Mouse (Mus musculus): ENCODE data around the gene Tsks.

DNA sequence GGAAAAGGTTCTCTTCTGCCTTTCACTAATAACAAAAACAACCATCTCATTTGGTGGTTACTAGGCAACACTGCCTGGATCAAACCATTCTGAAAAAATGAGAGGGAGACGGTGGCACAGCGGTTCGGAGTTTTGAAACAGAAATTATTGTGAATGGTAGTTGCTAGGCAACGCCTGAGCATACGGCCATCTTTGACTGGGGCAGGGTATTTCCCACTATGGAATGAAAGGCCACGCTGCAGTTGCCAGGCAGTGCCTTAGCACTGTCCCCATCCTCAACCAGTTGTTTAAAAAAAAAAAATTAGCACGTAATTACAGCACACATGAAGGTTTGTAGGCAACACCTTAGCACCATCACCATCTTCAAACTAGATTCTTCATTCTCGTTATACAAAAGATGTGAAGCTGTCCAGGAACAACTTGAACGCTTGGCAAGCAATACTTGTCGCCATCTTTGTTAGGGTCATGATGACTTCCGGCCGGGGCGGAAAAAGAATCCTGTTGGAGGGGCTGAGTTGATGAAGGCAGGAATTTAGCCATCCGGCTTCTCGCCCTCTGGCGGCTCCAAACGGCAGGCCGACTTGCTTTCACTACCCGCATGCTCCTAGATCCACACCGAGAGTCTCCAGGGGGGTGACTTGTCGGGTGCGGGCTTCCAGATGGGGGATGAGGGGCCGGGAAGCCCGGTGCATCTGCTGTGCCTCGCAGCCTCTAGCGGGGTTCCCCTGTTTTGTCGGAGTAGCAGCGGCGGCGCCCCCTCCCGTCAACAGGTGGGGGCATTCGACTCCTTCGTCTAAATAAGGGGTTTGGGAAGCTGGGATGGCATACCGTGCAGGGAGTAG, 47.2 kb upstream of the Tsks start, which contains the start of gene Fuz:
- TF ChIP-seq CTCF (IDR thresholded peaks at IDR 0.05; ENCODE audit: control insufficient read depth, insufficient read depth, low read length) (peak; percentile 34; the same call in 1 of the 2 replicates), POLR2A (IDR thresholded peaks at IDR 0.05; ENCODE audit: borderline replicate concordance, control insufficient read depth, low read depth, low read length) (peak; percentile 38; the same call in 1 of the 2 replicates)

Measured in bone marrow, adult 2 months (tissue).